Mouse (Mus musculus) cerebellum, adult 11 months (tissue): ENCODE measurements at regions not wholly inside any gene's neighbourhood (a gene's known extent, or its start where the extent isn't known, plus 50 kb on each side); places are given as distances from the start of the nearest gene placed in this dataset.

ENCODE experiments used
- DNase-seq: peaks from one replicate; pipeline ENCODE4 v3.0.0; 2022

- DNase-seq, result peak; percentile 6
These were observed 99.4 kb upstream of the Smim15 start for GRCm38 (mm10) chr13:107944831-107945230.

GRCm38 (mm10) chr13:107942979-107943378 is 101.3 kb upstream of the Smim15 start:
- DNase-seq, result no peak

GRCm38 (mm10) chr13:107942297-107942962 is 101.8 kb upstream of the Smim15 start:
- DNase-seq, result no peak

GRCm38 (mm10) chr13:107939916-107940646 is 104.2 kb upstream of the Smim15 start:
- DNase-seq, result no peak

- DNase-seq, result no peak
These were observed 108.6 kb upstream of the Smim15 start for GRCm38 (mm10) chr13:107935611-107936010.

- no peak for DNase-seq
These were observed 109.6 kb upstream of the Smim15 start for GRCm38 (mm10) chr13:107934691-107935090.

- no peak for DNase-seq
These were observed 110.4 kb upstream of the Smim15 start for GRCm38 (mm10) chr13:107933598-107934571.

- DNase-seq, result no peak
These were observed 111.7 kb upstream of the Smim15 start for GRCm38 (mm10) chr13:107932423-107933032.

- DNase-seq, result no peak
These were observed 113.0 kb upstream of the Smim15 start for GRCm38 (mm10) chr13:107931216-107931615.

- no peak for DNase-seq
These were observed 116.6 kb upstream of the Smim15 start for GRCm38 (mm10) chr13:107927499-107928215.

- DNase-seq, result no peak
These were observed 118.8 kb upstream of the Smim15 start for GRCm38 (mm10) chr13:107925470-107925869.

- peak; percentile 15 for DNase-seq
These were observed 120.8 kb upstream of the Smim15 start for GRCm38 (mm10) chr13:107923129-107924114.

- no peak for DNase-seq
These were observed 124.8 kb upstream of the Smim15 start for GRCm38 (mm10) chr13:107919403-107919802.

GRCm38 (mm10) chr13:107918478-107918877 is 125.8 kb upstream of the Smim15 start:
- DNase-seq, result no peak

- DNase-seq, result no peak
These were observed 126.2 kb upstream of the Smim15 start for GRCm38 (mm10) chr13:107918065-107918464.

GRCm38 (mm10) chr13:107917564-107917963 is 126.7 kb upstream of the Smim15 start:
- DNase-seq, result no peak

- DNase-seq, result no peak
These were observed 134.1 kb upstream of the Smim15 start for GRCm38 (mm10) chr13:107910125-107910524.

GRCm38 (mm10) chr13:107909343-107910067 is 134.7 kb upstream of the Smim15 start:
- DNase-seq, result no peak

- no peak for DNase-seq
These were observed 136.3 kb upstream of the Smim15 start for GRCm38 (mm10) chr13:107907966-107908365.

- DNase-seq, result no peak
These were observed 139.4 kb upstream of the Smim15 start for GRCm38 (mm10) chr13:107904851-107905250.
